Mouse (Mus musculus) heart, postnatal 0 days (tissue): ENCODE measurements around the gene Alk.

ENCODE experiments used
- CTCF ChIP-seq: IDR thresholded peaks from 2 replicates; pipeline ENCODE4 v1.5.1; 2016; ENCODE audit warnings: antibody characterized with exemption, control low read depth, low read depth
- EP300 ChIP-seq: IDR thresholded peaks from 2 replicates; pipeline ENCODE4 v1.6.1; 2016; ENCODE audit warnings: antibody characterized with exemption, low read depth

- no peak for TF ChIP-seq CTCF
- TF ChIP-seq EP300, result no peak
Observed at GRCm38 (mm10) chr17:71999527-72000482, 604.6 kb downstream of the Alk start.
